Mouse (Mus musculus) megakaryocyte, embryonic 14.5 days (primary cell): ENCODE data around the gene Zbtb39.

ENCODE experiments used
- FLI1 ChIP-seq: IDR thresholded peaks from 2 replicates; pipeline ENCODE4 v1.6.1; 2012; ENCODE audit warnings: low read length, inconsistent platforms, mixed read lengths
- GATA1 ChIP-seq: IDR thresholded peaks from 3 replicates; pipeline ENCODE4 v1.6.1; 2012; ENCODE audit warnings: mixed read lengths, low read length, inconsistent platforms, borderline replicate concordance

DNA sequence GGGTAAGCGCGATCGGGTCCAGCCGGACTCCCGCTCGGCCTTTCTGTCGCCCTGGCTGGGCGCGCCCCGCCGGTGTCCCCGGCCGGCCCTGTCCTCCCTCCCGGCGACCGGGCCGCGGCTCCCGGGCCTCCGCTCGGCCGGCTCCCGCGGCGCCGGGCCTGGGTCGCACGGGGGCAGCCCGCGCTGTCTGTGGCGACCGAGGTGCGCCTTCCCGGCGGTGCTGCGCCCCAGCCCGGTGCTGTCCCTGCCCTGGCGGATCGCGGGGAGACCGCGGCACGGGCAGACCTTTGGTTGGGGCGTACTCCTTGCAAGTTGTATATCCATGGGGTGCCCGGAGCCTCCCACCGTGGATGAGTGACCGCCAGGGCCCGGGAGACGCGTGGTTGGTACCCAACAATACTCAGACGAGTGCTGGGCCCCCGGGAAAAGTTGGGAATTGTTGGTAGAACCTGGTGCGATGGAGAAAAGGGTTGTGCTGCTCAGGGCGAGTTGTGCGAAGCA is 373 bp downstream of the Zbtb39 start:
- TF ChIP-seq GATA1 (no peak), FLI1 (no peak)
